In the genomic region with DNA sequence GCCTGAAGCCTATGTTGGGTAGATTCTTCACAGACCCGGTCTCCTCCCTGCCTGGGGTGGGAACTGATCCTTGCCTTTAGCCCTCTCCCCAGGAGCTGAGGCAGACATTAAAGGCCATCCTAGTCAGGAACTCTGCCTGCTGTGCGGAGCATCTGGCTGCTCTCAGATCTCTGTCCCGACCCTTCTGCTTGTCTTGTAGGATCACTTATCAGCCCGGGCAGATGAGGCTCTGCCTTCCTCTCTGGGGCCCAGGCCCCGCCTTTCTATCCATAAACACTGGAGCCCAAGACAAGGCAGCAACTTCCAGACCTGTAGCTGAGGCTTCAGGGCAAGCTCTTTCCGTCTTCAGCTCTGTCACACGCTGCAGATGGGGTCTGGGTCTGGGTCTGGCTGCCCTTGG, we compare ENCODE assay signal across 9 mouse cellular contexts. TPM values are rescaled to one million over a fixed set of nuclear protein-coding genes. Genes with fewer than 3 reads are reported as not detected.
DNase-seq lines count a peak whose midpoint lies in the region; ATAC-seq and TF ChIP-seq lines count a peak whose summit lies in the region.
"Had no signal": no experiment of that assay in that cellular context is flagged by ENCODE, and none has a peak within 500 bp of the region (broad histone marks: within the 10 kb centered on the region; RNA-seq: fewer than 3 reads in every experiment).

No protein-coding gene starts in this region.

- no peak overlapping the region for H3K9ac ChIP-seq in heart, embryonic 13.5 days
- H3K9ac ChIP-seq in stomach, embryonic 14.5 days (replicated peaks; ENCODE audit: low read depth, low read length): no peak overlapping the region
- H3K9ac ChIP-seq in stomach, postnatal 0 days (ENCODE audit: low read length): no peak overlapping the region

- DNase-seq in heart, adult 8-10 months (ENCODE audit: low spot score): no peak
- no peak for DNase-seq in stomach, postnatal 0 days (ENCODE audit: low spot score)
- no peak for DNase-seq in limb, embryonic 10.5 days (ENCODE audit: low spot score)
- no peak for DNase-seq in right cerebral cortex, adult 2 months (ENCODE audit: low spot score in 2 of 2)
- no peak for DNase-seq in urinary bladder, postnatal 25 days (ENCODE audit: low spot score)
- no peak for DNase-seq in urinary bladder, adult 2 months (ENCODE audit: low spot score)

- peak overlapping the region; percentile 25; the same call in 1 of the 2 replicates for H3K4me2 ChIP-seq in heart, embryonic 13.5 days
- H3K4me2 ChIP-seq in stomach, embryonic 14.5 days (replicated peaks; ENCODE audit: low read depth, low read length): no peak overlapping the region
- H3K4me2 ChIP-seq in stomach, postnatal 0 days (replicated peaks; ENCODE audit: low read depth): no peak overlapping the region

- ATAC-seq in heart, embryonic 13.5 days (ENCODE audit: extremely low read depth, insufficient number of reproducible peaks, low FRiP score, low TSS enrichment): peak; percentile 49; the same call in 1 of the 2 replicates
- peak; percentile 64; the same call in 1 of the 2 replicates for ATAC-seq in stomach, embryonic 14.5 days (ENCODE audit: insufficient number of reproducible peaks, insufficient read depth, low FRiP score, low read depth)
- no peak for ATAC-seq in stomach, postnatal 0 days (ENCODE audit: low FRiP score, low TSS enrichment)

- WGBS in heart, embryonic 13.5 days: 28% methylated on average over 7 of the region's 7 CpGs
- 23% methylated on average over 7 of the region's 7 CpGs for WGBS in stomach, embryonic 14.5 days
- WGBS in stomach, postnatal 0 days: 37% methylated on average over 7 of the region's 7 CpGs
- WGBS in limb, embryonic 10.5 days: 12% methylated on average over 7 of the region's 7 CpGs

- peaks cover 14% of the 10 kb centered on the region for H3K27me3 ChIP-seq in heart, embryonic 13.5 days (replicated peaks)
- no peaks in the 10 kb centered on the region for H3K27me3 ChIP-seq in stomach, embryonic 14.5 days (ENCODE audit: control insufficient read depth, insufficient read depth, low read length)
- no peaks in the 10 kb centered on the region for H3K27me3 ChIP-seq in stomach, postnatal 0 days (ENCODE audit: control insufficient read depth, insufficient read depth, low read length)
- H3K27me3 ChIP-seq in limb, embryonic 10.5 days (ENCODE audit: low read depth, poor library complexity, severe bottlenecking): 0 out of 2 replicates have a peak, but pooled peaks cover 14% of the 10 kb centered on the region

- H3K36me3 ChIP-seq in heart, embryonic 13.5 days: no peaks in the 10 kb centered on the region
- H3K36me3 ChIP-seq in stomach, embryonic 14.5 days (ENCODE audit: control insufficient read depth, insufficient read depth, low read length): no peaks in the 10 kb centered on the region
- H3K36me3 ChIP-seq in stomach, postnatal 0 days (ENCODE audit: control insufficient read depth, insufficient read depth, low read length): no peaks in the 10 kb centered on the region
- H3K36me3 ChIP-seq in limb, embryonic 10.5 days: no peaks in the 10 kb centered on the region

- peaks cover 19% of the 10 kb centered on the region for H3K4me1 ChIP-seq in heart, embryonic 13.5 days
- 0 out of 2 replicates have a peak, but pooled peaks cover 6% of the 10 kb centered on the region for H3K4me1 ChIP-seq in stomach, embryonic 14.5 days (ENCODE audit: control insufficient read depth, insufficient read depth, low read length)
- no peaks in the 10 kb centered on the region for H3K4me1 ChIP-seq in stomach, postnatal 0 days (replicated peaks; ENCODE audit: control insufficient read depth, insufficient read depth)
- H3K4me1 ChIP-seq in limb, embryonic 10.5 days: peaks cover 22% of the 10 kb centered on the region

- H3K4me3 ChIP-seq in heart, embryonic 13.5 days: no peak overlapping the region
- no peak overlapping the region for H3K4me3 ChIP-seq in stomach, embryonic 14.5 days (ENCODE audit: low read depth, low read length)
- no peak overlapping the region for H3K4me3 ChIP-seq in stomach, postnatal 0 days (ENCODE audit: low read depth, low read length)
- no peak overlapping the region for H3K4me3 ChIP-seq in limb, embryonic 10.5 days
- H3K4me3 ChIP-seq: layer of hippocampus, adult 2 months had no signal

- no peaks in the 10 kb centered on the region for H3K9me3 ChIP-seq in heart, embryonic 13.5 days
- H3K9me3 ChIP-seq in stomach, embryonic 14.5 days (ENCODE audit: control insufficient read depth, low read depth, low read length): no peaks in the 10 kb centered on the region
- no peaks in the 10 kb centered on the region for H3K9me3 ChIP-seq in stomach, postnatal 0 days (ENCODE audit: control insufficient read depth, low read length)
- H3K9me3 ChIP-seq in limb, embryonic 10.5 days (replicated peaks): no peaks in the 10 kb centered on the region

- TF ChIP-seq EP300 in stomach, postnatal 0 days (optimal IDR thresholded peaks at IDR 0.05): no peak

- H3K27ac ChIP-seq in heart, embryonic 13.5 days (replicated peaks): no peak overlapping the region
- no peak overlapping the region for H3K27ac ChIP-seq in stomach, embryonic 14.5 days (ENCODE audit: low read length)
- no peak overlapping the region for H3K27ac ChIP-seq in stomach, postnatal 0 days (replicated peaks)
- H3K27ac ChIP-seq in limb, embryonic 10.5 days: peak overlapping the region; percentile 27; the same call in 1 of the 2 replicates
- H3K27ac ChIP-seq: layer of hippocampus, adult 2 months had no signal

- TF ChIP-seq CTCF in stomach, postnatal 0 days (IDR thresholded peaks at IDR 0.05; ENCODE audit: low read depth): no peak

RNA-seq across cellular contexts. Expression of a gene that starts 28.8 kb away (rescaled TPM):
- 46.9 and 48.3 TPM in 2 replicates for polyA plus RNA-seq in heart, embryonic 13.5 days (2015; fragmentation: Nextera tagmentation; extraction: Ambion mirVana)
- 10 to 100 TPM; 38.1 to 53.7 (median 46.6) TPM for total RNA-seq in heart, adult 8-10 months (2022)
- 40.9 and 41.7 TPM in 2 replicates for polyA plus RNA-seq in stomach, embryonic 14.5 days (2014; fragmentation: Nextera tagmentation; extraction: Ambion mirVana)
- 8.8 and 9.9 TPM in 2 replicates for polyA plus RNA-seq in stomach, postnatal 0 days (2015; fragmentation: Nextera tagmentation; extraction: Ambion mirVana)
- 50.1 and 50.3 TPM in 2 replicates for polyA plus RNA-seq in limb, embryonic 10.5 days (2016; fragmentation: Nextera tagmentation; extraction: Ambion mirVana)
- polyA plus RNA-seq in urinary bladder, adult 2 months (2012; rRNA removed): 16.5 and 17.7 TPM in 2 replicates
